Mouse (Mus musculus) telencephalon, adult 2 months (tissue): ENCODE measurements at regions not wholly inside any gene's neighbourhood (a gene's known extent, or its start where the extent isn't known, plus 50 kb on each side); places are given as distances from the start of the nearest gene placed in this dataset.

Source experiments
- DNase-seq: peaks from one replicate; pipeline ENCODE4 v3.0.0-alpha.2; 2011; ENCODE audit warnings: low read depth, low spot score

GRCm38 (mm10) chr5:132959901-132960300 lies 416.8 kb upstream of the Auts2 start:
- DNase-seq = no peak

- DNase-seq = no peak
Observed at GRCm38 (mm10) chr5:132956184-132956583, 413.0 kb upstream of the Auts2 start.

GRCm38 (mm10) chr5:132955051-132955450 lies 411.9 kb upstream of the Auts2 start:
- DNase-seq = peak; percentile 63

- DNase-seq = peak; percentile 63
Observed at GRCm38 (mm10) chr5:132933439-132933980, 390.4 kb upstream of the Auts2 start.

- peak; percentile 41 for DNase-seq
Observed at GRCm38 (mm10) chr5:132929955-132930354, 386.8 kb upstream of the Auts2 start.

- no peak for DNase-seq
Observed at GRCm38 (mm10) chr5:132923365-132923764, 380.2 kb upstream of the Auts2 start.

DNA sequence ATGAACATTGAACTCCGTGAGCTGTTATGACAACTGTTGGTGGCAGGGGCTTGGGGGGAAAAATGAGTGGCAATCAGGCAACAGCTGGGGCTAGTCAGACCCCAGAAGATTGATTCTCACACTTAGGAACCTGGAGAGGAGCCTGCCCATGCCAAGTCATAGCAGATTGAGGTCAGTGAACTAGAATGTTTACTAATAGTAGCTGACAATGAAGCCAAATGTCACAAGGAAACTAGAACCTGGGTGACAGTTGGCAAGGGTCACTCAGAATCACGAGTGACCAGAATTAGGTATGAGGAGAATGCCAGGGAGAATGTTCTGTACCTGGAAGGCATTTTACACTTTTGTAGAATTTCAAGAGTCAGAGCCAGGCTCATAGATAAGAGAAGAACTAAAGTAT lies 365.9 kb upstream of the Auts2 start:
- DNase-seq = no peak

DNA sequence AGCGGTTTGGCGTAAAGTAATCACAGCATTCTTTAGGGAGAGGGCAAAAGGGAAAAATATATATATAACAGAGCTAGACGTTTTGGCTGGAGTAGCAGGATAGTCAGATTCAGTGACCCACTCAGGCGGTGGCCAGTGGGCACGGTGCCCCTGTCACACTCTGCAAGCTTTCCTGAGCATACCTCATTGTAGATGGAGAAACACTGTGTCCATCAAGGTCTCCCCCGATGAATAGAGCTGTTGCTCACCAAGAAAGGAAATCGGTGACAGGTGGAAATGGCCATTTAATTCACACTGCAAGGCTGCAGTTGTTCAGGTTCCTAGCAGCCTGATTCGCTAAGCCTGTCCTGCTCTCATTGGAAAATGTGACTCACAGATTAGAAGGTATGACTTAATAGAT lies 365.1 kb upstream of the Auts2 start:
- DNase-seq = no peak

GRCm38 (mm10) chr5:132892591-132892990 lies 349.4 kb upstream of the Auts2 start:
- DNase-seq = peak; percentile 96

DNA sequence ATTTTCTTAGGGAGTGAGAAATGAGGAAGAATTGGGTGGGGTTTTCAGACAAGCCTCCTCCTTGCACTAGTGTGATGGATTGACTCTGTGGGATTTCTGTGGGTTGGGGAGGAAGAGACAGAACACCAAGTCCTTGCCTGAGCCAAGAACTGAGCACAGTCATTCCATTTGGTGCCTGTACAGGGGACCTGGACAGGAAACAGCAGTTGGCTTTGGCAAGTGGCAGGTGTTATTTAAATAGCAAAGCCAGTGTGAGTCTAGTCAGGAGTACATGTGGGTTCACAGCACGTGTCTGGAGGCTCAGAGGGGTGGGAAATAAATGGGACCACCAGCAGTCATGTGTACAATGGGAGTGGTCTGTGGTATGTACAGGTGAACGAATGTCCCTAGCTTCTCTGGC lies 341.0 kb upstream of the Auts2 start:
- DNase-seq = no peak

DNA sequence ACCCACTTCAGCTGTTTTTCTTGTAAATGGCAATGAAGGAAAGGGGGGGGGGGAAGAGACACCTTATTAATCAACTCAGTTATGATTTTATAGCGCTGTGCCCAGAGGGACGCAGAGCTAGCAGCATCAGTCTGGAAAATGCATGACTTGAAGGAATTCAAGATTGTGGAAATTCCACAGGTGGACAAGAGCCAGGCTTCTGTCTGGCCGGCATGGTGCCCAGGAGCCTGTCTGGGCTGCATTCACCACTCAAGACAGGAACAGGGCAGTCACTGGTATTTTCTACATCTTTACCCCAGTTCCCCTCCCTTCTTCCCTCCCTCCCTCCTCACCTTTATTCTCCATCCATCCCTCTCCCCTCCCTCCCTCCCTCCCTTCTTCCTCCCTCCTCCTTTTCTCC lies 339.1 kb upstream of the Auts2 start:
- no peak for DNase-seq

DNA sequence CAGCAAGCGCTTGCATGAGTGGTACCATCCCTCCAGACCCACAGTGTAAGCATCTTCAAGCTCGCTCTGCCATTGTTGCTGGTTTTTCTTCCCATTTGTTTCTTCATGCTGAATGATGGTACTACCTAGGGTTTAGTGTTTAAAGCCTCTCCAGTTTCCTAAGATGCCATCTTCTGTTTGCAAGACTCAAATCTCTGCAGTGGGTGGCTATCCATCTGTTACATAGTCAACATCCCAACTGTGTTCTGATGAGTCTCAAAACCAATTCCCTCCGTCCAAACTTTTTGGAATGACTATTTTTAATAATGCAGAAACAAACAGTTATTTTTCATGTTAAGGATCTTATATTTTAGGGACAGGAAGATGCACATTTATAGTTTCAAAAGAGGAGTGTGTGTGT lies 338.0 kb upstream of the Auts2 start:
- DNase-seq = peak; percentile 72

DNA sequence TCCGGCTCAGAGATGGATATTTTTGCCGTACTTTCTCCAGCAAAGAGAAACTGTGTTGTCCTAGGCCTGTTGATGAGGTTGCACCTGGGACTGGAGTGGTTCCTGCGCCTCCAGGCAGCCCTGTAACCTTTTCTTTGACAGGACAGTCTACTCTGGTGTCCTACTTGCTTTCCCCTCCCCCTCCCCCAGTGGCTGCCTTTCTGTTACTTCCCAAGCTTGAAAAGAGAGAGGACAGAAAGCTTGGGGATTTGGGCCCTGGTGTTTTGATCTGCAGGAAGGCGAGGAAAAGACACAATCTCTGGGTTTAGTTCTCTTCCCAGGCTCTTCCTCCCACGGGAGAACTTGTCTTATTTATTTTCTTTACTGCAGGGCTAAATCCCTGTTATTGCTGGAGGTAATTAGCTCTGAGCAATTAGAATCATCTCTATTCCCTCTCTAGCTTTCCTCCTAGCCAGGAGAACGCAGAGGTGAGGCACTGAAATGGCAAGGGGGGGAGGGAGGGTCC lies 333.2 kb upstream of the Auts2 start:
- DNase-seq = no peak

GRCm38 (mm10) chr5:132858846-132859510 lies 315.8 kb upstream of the Auts2 start:
- DNase-seq = no peak

GRCm38 (mm10) chr5:132855619-132856510 lies 312.7 kb upstream of the Auts2 start:
- DNase-seq = no peak

DNA sequence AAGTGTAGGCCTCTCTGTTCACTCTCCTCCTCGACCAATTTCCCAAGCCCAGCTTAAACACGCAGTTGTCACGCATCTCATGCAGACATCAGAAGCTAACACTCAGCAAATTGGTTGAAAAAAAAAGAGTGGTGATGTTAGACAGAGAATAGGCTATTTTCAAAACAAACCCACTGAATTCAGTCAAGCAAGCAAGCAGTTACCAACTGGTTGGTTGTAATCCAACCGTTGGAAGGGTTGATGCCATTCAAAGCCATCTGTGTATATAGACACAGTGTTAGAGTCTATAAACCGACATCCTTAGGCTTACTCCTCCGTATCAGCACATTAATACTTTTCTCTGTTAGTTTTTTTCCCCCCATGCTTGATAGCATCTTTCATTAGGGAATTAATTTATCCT lies 307.6 kb upstream of the Auts2 start:
- DNase-seq = no peak

DNA sequence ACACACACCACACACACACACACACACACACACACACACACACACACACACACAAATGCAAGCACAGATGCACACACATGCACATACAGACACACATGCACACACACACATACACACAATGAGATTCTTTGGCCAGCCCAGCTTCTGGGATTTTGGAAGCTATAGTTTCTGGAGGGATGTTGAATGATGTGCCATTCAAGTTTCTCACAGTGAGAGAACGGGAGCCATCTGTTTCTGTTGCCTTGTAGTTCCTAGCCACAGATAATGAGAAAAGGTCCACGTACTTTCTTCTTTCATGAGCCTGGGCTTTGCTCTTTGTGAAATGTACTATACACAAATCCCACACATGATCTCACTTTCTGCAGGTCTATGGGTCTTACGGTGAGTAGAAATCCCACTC lies 304.9 kb upstream of the Auts2 start:
- DNase-seq = no peak

GRCm38 (mm10) chr5:132843284-132843683 lies 300.1 kb upstream of the Auts2 start:
- no peak for DNase-seq

DNA sequence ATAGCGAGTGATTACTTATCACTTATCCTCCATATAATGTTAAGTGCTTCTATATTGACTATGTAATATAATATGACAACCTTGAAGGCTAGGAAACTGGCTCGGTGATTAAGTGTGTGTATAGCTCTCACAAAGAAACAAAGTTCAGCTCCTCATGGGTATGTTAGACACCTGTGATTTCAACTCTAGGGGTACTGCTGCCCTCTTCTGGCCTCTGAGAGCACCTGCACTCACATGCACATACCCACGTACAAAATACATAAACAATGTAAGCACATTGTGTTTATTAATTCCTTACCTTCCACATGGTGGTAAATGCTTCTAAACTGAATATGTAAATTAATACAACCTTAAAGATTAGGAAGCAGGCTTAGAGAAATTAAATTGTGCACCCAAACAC lies 298.6 kb upstream of the Auts2 start:
- DNase-seq = no peak

GRCm38 (mm10) chr5:132837420-132837819 lies 294.3 kb upstream of the Auts2 start:
- no peak for DNase-seq

- no peak for DNase-seq
Observed at GRCm38 (mm10) chr5:132828993-132829392, 285.8 kb upstream of the Auts2 start.

DNA sequence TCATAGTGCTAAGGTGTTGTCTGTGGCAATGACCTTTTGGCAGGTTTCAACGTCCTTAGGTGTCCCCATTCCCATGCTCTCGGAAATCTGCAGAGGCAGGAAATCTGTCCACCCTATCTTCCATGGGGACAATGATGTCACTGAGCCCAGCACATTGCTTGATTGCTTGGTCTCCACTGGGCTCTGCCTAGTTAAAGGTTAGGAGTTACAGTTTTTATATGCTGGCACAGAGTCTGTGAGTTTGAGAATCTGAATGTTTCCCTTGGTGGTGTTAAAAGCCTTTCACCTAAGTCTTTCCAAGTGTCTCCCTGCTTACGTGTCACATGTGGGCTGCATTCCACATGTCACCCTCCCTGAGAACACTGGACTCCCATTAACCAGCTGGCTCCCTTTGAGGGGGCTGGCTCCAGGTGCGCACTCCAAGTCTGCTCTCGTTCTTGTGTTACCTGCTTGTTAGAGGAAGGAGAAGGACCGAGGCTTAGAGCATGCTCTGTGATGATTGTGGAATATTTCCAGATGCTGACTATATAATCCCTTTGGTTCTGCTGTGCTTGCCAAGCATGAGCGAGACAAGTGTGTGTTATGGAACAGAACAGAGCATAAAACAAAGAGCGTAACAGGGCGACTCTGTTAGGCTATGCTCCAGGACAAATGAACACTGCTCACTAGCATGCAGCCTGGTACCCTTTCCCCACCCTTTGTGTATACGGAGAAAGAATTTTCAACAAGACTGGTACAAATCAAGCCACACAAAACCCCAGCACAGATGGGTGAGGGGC lies 284.6 kb upstream of the Auts2 start:
- DNase-seq = peak; percentile 19
